Mouse (Mus musculus) hindbrain, embryonic 14.5 days (tissue): ENCODE measurements around the gene Pias3. TPM values are rescaled to one million over a fixed set of nuclear protein-coding genes. Genes with fewer than 3 reads are reported as not detected.
"Not testable (repeated sequence)": the region's sequence is repeated elsewhere in the genome, so short reads cannot be mapped to it uniquely, and the experiment has no call there.

Experiments used
- ATAC-seq: fragments of 200-750 bp; cut with Nextera tagmentation; 2 replicates; pipeline ENCODE4 v1.8.0; 2017; ENCODE audit warnings: moderate number of reproducible peaks, mild to moderate bottlenecking, moderate TSS enrichment, moderate library complexity; ENCODE audit not compliant: low FRiP score
- DNase-seq: peaks from one replicate; pipeline ENCODE4 v3.0.0-alpha.2; 2015; ENCODE audit warnings: low spot score
- H3K27ac ChIP-seq: fragments of 300-500 bp; sonication (generic); 2 replicates; pipeline ENCODE4 v1.5.1; 2014; ENCODE audit warnings: mild to moderate bottlenecking, moderate library complexity
- H3K27me3 ChIP-seq: fragments of 300-500 bp; sonication (generic); 2 replicates; pipeline ENCODE4 v1.6.1; 2014; ENCODE audit warnings: mild to moderate bottlenecking, low read length, mixed read lengths; ENCODE audit not compliant: control insufficient read depth, insufficient read depth
- H3K36me3 ChIP-seq: fragments of 300-500 bp; sonication (generic); replicated peaks from 2 replicates; pipeline ENCODE4 v1.6.1; 2014; ENCODE audit not compliant: control insufficient read depth, insufficient read depth
- H3K4me1 ChIP-seq: fragments of 300-500 bp; sonication (generic); replicated peaks from 2 replicates; pipeline ENCODE4 v1.6.1; 2014; ENCODE audit warnings: antibody characterized with exemption, low read length, mixed read lengths; ENCODE audit not compliant: control insufficient read depth, insufficient read depth
- H3K4me2 ChIP-seq: fragments of 300-500 bp; sonication (generic); replicated peaks from 2 replicates; pipeline ENCODE4 v1.6.1; 2014; ENCODE audit warnings: mild to moderate bottlenecking, moderate library complexity
- H3K4me3 ChIP-seq: fragments of 300-500 bp; sonication (generic); replicated peaks from 2 replicates; pipeline ENCODE4 v1.5.1; 2014; ENCODE audit warnings: mild to moderate bottlenecking, low read length
- H3K9ac ChIP-seq: fragments of 300-500 bp; sonication (generic); 2 replicates; pipeline ENCODE4 v1.6.1; 2014
- H3K9me3 ChIP-seq: fragments of 300-500 bp; sonication (generic); 2 replicates; pipeline ENCODE4 v1.6.1; 2016; ENCODE audit warnings: low read length; ENCODE audit not compliant: control insufficient read depth
- WGBS: fragments of 180-500 bp; shearing (Covaris S2); extraction: QIAGEN DNeasy Blood & Tissue Kit; methylation state at CpG from one replicate; pipeline ENCODE4 v1.1.7; 2014; 5-methylcytosine and 5-hydroxymethylcytosine counted together
- polyA plus RNA-seq: library from polyadenylated mRNA; unstranded; fragments of >200 nt; fragmentation: Nextera tagmentation; extraction: Ambion mirVana; gene quantifications from 2 replicates; pipeline ENCODE4 v1.2.1, GENCODE M21; 2014

The Pias3 gene
- polyA plus RNA-seq, 1 experiment from 2014 or later = 29.3 TPM

DNA sequence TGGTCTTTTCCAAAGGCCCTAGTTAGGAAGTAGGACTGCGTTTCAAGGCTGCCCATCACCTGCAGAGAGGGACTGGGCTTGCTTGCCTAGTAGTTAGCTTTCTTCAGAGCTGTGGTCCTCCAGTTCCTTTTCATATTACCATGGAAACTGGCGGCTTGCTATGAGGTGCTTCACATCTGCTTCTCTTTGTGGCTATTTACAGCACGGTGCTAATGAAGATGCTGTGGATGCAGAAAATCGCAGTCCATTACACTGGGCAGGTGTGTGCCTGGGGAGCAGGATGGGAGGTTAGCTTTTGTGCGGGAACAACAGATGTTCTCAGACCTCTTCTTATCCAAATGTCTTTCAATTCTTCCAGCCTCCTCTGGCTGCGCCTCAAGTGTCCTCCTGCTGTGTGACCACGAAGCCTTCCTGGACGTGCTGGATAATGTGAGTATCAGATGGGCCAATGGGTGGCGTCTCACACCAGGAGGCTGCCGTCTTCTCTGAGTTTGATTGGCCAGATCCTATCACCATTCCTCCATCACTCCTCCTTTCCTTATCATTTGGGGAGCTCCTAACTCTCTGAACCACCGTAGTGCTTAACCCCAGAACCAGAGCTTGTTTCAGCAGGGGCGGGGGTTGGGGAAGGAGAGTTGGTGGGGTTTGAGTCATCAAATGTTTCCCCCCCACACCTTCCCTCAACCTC is 15.8 kb upstream of the Pias3 start:
- Histone ChIP-seq H3K9me3 (no peaks in the 10 kb centered on the region), H3K36me3 (no peaks in the 10 kb centered on the region), H3K4me1 (no peaks in the 10 kb centered on the region), H3K27ac (no peak overlapping the region), H3K4me3 (no peak overlapping the region), H3K4me2 (no peak overlapping the region), H3K9ac (no peak overlapping the region), H3K27me3 (peaks cover 12% of the 10 kb centered on the region; the same call in 1 of the 2 replicates)
- ATAC-seq (peak; percentile 21; the same call in 1 of the 2 replicates), DNase-seq (no peak)
- WGBS = 18% methylated on average over 12 of the region's 12 CpGs

DNA sequence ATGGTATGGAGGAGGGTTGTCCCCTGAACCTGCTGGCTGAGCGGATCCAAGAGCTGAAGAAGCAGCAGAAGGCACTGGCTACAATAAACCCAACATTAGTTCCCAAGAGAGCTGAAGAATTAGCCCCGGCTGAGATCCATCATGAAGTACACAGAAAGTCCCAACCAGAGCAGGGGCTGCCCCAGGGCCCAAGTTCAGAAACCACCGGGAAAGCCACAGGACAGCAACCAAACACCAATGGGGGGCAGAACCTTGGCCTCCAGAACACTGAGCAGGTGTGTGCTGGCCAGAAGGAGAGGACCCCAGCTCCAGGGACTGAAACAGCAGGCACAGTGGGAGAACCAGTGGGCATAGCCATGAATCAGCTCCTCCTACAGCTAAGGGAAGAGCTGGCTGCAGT is 12.7 kb upstream of the Pias3 start:
- WGBS = 82% methylated on average over 3 of the region's 3 CpGs
- H3K9me3 ChIP-seq = no peaks in the 10 kb centered on the region
- H3K27ac ChIP-seq = no peak overlapping the region
- no peak overlapping the region for H3K4me3 ChIP-seq
- ATAC-seq (no peak), DNase-seq (no peak)
- no peak overlapping the region for H3K4me2 ChIP-seq
- peaks cover 15% of the 10 kb centered on the region; the same call in 1 of the 2 replicates for H3K27me3 ChIP-seq
- H3K9ac ChIP-seq = no peak overlapping the region
- no peaks in the 10 kb centered on the region for H3K4me1 ChIP-seq
- H3K36me3 ChIP-seq = no peaks in the 10 kb centered on the region

GRCm38 (mm10) chr3:96684151-96684821 is 11.9 kb upstream of the Pias3 start:
- ATAC-seq = no peak
- Histone ChIP-seq H3K27me3 (peaks cover 15% of the 10 kb centered on the region; the same call in 1 of the 2 replicates), H3K4me3 (peak overlapping the region; percentile 13; the same call in 1 of the 2 replicates), H3K9ac (no peak overlapping the region), H3K27ac (no peak overlapping the region), H3K4me2 (peak overlapping the region; percentile 44), H3K9me3 (no peaks in the 10 kb centered on the region), H3K36me3 (no peaks in the 10 kb centered on the region), H3K4me1 (no peaks in the 10 kb centered on the region)
- DNase-seq = no peak
- 64% methylated on average over 17 of the region's 17 CpGs for WGBS

DNA sequence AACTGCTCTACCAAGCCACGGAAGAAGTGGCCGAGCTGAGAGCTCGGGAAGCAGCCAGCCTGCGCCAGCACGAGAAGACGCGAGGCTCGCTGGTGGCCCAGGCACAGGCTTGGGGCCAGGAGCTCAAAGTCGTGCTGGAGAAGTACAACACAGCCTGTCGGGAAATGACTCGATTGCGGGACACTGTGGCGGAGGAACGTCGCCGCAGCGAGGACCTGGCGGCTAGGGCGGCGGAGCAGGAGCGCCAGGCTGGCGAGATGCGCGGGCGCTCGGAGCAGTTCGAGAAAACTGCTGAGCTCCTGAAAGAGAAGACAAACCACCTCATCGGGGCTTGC is 11.4 kb upstream of the Pias3 start:
- Histone ChIP-seq H3K27ac (no peak overlapping the region), H3K36me3 (no peaks in the 10 kb centered on the region), H3K4me1 (no peaks in the 10 kb centered on the region), H3K4me2 (peak overlapping the region; percentile 44), H3K4me3 (peak overlapping the region; percentile 13; the same call in 1 of the 2 replicates), H3K27me3 (peaks cover 15% of the 10 kb centered on the region; the same call in 1 of the 2 replicates), H3K9ac (no peak overlapping the region), H3K9me3 (no peaks in the 10 kb centered on the region)
- DNase-seq = no peak
- no peak for ATAC-seq
- WGBS = 37% methylated on average over 28 of the region's 28 CpGs

DNA sequence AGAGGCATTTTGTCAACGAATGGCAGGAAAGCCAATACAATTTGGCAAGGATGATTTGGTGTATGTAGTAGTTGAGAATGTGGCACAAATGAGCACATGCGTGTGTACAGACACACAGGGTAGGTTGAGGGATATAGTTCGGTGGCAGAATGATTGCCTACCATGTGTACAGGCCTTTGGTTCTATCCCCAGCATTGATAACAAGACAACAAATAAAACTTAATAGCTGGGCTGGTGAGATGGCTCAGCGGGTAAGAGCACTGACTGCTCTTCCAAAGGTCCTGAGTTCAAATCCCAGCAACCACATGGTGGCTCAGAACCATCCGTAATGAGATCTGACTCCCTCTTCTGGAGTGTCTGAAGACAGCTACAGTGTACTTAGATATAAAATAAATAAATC is 10.1 kb upstream of the Pias3 start:
- H3K9me3 ChIP-seq, H3K36me3 ChIP-seq, DNase-seq, H3K4me3 ChIP-seq, H3K4me2 ChIP-seq, H3K9ac ChIP-seq, H3K27ac ChIP-seq, H3K4me1 ChIP-seq, ATAC-seq: not testable (repeated sequence)
- H3K27me3 ChIP-seq = peaks cover 15% of the 10 kb centered on the region; the same call in 1 of the 2 replicates
- 96% methylated on average over 5 of the region's 5 CpGs for WGBS

GRCm38 (mm10) chr3:96688854-96689253 is 7.3 kb upstream of the Pias3 start:
- Histone ChIP-seq H3K4me3 (no peak overlapping the region), H3K4me1 (no peaks in the 10 kb centered on the region), H3K4me2 (no peak overlapping the region), H3K27me3 (peaks cover 13% of the 10 kb centered on the region; the same call in 1 of the 2 replicates), H3K9ac (no peak overlapping the region), H3K9me3 (no peaks in the 10 kb centered on the region), H3K27ac (no peak overlapping the region), H3K36me3 (no peaks in the 10 kb centered on the region)
- WGBS = 86% methylated on average over 11 of the region's 11 CpGs
- DNase-seq (no peak), ATAC-seq (no peak)

- Histone ChIP-seq H3K4me3 (no peak overlapping the region), H3K9me3 (no peaks in the 10 kb centered on the region), H3K9ac (no peak overlapping the region), H3K36me3 (no peaks in the 10 kb centered on the region), H3K4me2 (no peak overlapping the region), H3K4me1 (no peaks in the 10 kb centered on the region), H3K27me3 (0 out of 2 replicates have a peak, but pooled peaks cover 4% of the 10 kb centered on the region), H3K27ac (no peak overlapping the region)
- no peak for DNase-seq
- whole genome bisulfite sequencing = 55% methylated on average over 3 of the region's 3 CpGs
- ATAC-seq = no peak
These were observed 5.9 kb upstream of the Pias3 start for GRCm38 (mm10) chr3:96690298-96690697.

DNA sequence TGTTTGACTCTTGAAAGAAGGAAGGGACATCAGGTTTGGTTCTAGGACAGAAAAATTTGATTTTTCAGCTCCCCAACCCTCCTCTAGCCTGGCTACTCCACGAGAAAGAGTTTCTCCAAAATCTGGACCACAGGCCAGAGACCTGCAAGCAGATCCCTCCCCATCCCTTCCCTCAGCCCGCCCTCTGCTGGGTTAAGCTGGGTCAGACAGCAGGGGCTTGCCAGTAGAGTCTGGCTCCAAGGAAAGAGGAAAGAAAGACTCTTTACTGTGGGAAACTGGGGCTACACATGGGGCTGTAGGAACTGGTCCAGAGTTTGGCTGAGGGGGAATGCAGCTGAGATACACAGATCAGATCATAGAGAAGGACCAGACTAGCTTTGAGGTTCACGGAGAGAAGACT is 3.7 kb upstream of the Pias3 start:
- H3K36me3 ChIP-seq = no peaks in the 10 kb centered on the region
- no peak overlapping the region for H3K9ac ChIP-seq
- H3K27ac ChIP-seq = no peak overlapping the region
- peaks cover 4% of the 10 kb centered on the region for H3K4me1 ChIP-seq
- WGBS = 11% methylated on average over 3 of the region's 3 CpGs
- DNase-seq (no peak), ATAC-seq (no peak)
- no peak overlapping the region for H3K4me2 ChIP-seq
- no peaks in the 10 kb centered on the region for H3K27me3 ChIP-seq
- no peaks in the 10 kb centered on the region for H3K9me3 ChIP-seq
- no peak overlapping the region for H3K4me3 ChIP-seq

DNA sequence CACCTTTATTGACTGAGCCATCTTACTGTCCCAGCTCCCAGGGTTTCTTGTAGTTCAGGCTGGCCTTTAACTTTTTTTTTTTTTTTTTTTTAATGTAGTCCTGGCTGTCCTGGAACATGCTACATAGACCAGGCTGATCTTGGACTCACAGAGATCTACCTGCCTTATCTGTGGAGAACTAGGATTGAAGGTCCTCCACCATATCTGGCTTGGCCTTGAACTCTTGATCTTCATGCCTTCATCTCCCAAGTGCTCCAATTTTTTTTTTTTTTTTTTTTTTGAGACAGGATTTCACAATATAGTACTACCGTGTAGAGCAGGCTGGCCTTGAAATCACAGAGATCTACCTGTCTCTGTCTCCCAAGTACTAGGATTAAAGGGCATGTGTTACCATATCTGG is 2.6 kb upstream of the Pias3 start:
- Histone ChIP-seq H3K9me3 (no peaks in the 10 kb centered on the region), H3K9ac (no peak overlapping the region), H3K27me3 (no peaks in the 10 kb centered on the region), H3K4me3 (no peak overlapping the region), H3K36me3 (no peaks in the 10 kb centered on the region), H3K4me2 (no peak overlapping the region), H3K27ac (no peak overlapping the region), H3K4me1 (peaks cover 10% of the 10 kb centered on the region)
- DNase-seq = no peak
- ATAC-seq = no peak
- WGBS = 85% methylated on average over 1 of the region's 1 CpGs
